Mouse (Mus musculus): ENCODE data around the gene Gm28539.
"Not testable (repeated sequence)": the region's sequence is repeated elsewhere in the genome, so short reads cannot be mapped to it uniquely, and the experiment has no call there.

Gm28539 gene

GRCm38 (mm10) chr16:18955070-18955469, 118.7 kb downstream of the Gm28539 start:
- no peak for DNase-seq (ENCODE audit: low read depth, low spot score)

DNA sequence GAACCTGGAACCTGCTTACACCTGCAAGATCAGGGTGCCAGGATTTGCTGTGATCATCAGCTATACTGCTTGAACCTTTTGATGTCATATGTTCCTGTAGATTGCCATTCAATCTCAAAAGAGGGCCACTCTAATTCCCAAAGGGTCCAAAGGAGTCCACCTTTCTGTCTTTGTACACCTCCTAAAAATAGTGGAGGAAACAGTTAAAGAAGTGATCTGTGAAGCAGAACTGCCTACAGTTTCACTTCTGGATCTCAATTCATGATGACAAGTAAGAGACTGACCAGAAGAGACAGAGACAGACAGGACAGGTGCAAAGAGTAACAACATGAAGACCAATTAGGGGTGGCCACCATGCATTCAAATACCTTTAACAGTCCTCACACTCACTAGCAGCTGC, 127.1 kb downstream of the Gm28539 start:
- DNase-seq (ENCODE audit: low read depth, low spot score) = no peak

- DNase-seq (ENCODE audit: low read depth, low spot score) = no peak
Measured at GRCm38 (mm10) chr16:18969420-18970128, 133.2 kb downstream of the Gm28539 start.

- DNase-seq (ENCODE audit: low read depth, low spot score) = no peak
Measured at GRCm38 (mm10) chr16:18970837-18971236, 134.5 kb downstream of the Gm28539 start.

DNA sequence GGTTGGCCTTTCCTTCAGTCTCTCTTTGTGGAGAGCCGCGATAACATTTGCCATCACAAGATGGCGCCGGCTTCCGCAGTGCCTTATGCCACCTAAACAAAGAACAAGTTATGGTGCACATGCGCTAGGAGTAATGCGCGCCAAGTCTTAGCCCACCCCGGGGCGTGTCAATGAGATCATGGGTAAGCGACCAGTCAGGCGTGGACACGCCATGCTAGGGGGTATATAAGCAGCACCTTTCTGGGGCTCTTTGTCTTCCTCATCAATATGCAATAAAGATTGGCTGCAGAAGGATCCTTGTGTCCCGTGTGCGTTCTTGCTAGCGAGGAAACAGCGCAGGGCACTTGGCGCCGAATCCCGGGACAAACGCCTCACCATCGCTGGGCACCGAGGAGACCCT, 139.3 kb downstream of the Gm28539 start:
- not testable (repeated sequence) for DNase-seq (ENCODE audit: low read depth, low spot score)

DNA sequence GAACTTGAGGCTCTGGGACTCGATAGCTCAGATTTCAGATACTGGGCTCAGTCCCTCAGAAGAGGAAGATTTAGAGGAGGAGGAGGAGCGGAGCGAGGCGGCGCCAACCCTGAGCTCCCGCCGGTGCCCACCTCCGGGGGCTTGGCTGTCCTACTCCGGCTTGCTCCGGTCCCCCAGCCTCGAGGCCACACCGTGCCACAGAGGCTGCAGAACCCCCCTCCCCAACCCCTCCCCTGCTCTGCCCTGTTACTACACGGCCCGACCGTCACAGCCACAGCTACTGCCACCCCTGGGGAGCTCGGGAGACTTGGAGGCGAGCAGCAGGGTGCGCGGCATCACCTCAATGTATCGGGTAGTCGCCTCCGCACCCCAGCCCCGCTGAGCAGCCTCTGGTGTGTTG, 139.9 kb downstream of the Gm28539 start:
- no peak for DNase-seq (ENCODE audit: low read depth, low spot score)

DNA sequence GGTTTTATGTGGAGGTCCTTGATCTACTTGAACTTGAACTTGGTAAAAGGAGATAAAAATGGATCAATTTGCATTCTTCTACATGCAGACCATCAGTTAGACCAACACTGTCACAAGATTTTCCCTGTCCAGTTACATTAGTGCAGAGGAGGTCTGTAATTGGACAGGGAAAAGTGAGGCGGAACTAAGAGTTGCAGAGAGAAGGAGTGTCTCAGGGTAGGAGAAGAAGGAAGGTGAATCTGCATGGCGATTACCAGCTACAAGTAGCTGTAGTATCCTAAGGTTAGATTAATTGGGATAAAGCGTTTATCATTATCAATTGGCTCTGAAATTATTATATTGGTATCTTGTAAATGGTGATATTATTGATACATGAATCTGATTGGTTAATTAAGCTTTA, 150.0 kb downstream of the Gm28539 start:
- DNase-seq (ENCODE audit: low read depth, low spot score) = no peak

GRCm38 (mm10) chr16:18986860-18987259, 150.5 kb downstream of the Gm28539 start:
- DNase-seq (ENCODE audit: low read depth, low spot score) = no peak

- not testable (repeated sequence) for DNase-seq (ENCODE audit: low read depth, low spot score)
Measured at GRCm38 (mm10) chr16:19002610-19003389, 166.4 kb downstream of the Gm28539 start.

DNA sequence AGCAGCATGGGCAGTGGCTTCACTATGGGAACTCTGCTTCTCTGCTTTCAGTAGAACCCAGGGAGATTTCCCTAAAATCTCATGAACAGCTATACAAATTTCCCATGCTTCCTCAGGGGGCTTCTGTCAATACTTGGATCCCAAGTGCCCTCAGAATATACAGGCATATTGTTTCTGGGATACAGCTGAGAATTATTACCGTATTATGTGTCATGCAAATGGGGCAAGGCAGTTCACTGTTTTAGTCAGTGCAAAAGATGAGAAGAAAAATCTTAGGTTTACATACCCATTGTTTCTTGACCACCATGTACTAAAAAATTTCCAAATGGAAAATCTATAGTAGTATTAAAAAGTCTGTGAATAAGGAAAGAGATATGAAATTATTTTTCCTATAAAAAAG, 167.4 kb downstream of the Gm28539 start:
- DNase-seq (ENCODE audit: low read depth, low spot score) = no peak

GRCm38 (mm10) chr16:19005298-19005697, 168.9 kb downstream of the Gm28539 start:
- no peak for DNase-seq (ENCODE audit: low read depth, low spot score)

Data from retina, postnatal 7 days (tissue).